11 mouse cellular contexts compared by ENCODE assay signal in genomic region chr5:120999573-120999972, GRCm38 (mm10). TPM values are rescaled to one million over a fixed set of nuclear protein-coding genes. Genes with fewer than 3 reads are reported as not detected.
A peak's percentile ranks its signal among the peaks of the same experiment; 100 is the strongest.
DNase-seq lines count a peak whose midpoint lies in the region; ATAC-seq and TF ChIP-seq lines count a peak whose summit lies in the region.
"Had no signal": no experiment of that assay in that cellular context is flagged by ENCODE, and none has a peak within 500 bp of the region (broad histone marks: within the 10 kb centered on the region; RNA-seq: fewer than 3 reads in every experiment).

No protein-coding gene starts in this region.

- H3K27ac ChIP-seq in intestine, postnatal 0 days (ENCODE audit: low read depth, low read length), result no peak overlapping the region
- H3K27ac ChIP-seq in intestine, embryonic 16.5 days (ENCODE audit: low read length), result no peak overlapping the region
- H3K27ac ChIP-seq: hindbrain, embryonic 15.5 days; limb, embryonic 12.5 days had no signal

- 29% methylated on average over 12 of the region's 12 CpGs for WGBS in intestine, postnatal 0 days
- 39% methylated on average over 12 of the region's 12 CpGs for WGBS in intestine, embryonic 16.5 days

- no peak overlapping the region for H3K9ac ChIP-seq in intestine, postnatal 0 days (ENCODE audit: low read depth, low read length)
- no peak overlapping the region for H3K9ac ChIP-seq in intestine, embryonic 16.5 days (ENCODE audit: low read depth, low read length)
- H3K9ac ChIP-seq: hindbrain, embryonic 15.5 days; limb, embryonic 12.5 days had no signal

- DNase-seq in A20 (ENCODE audit: low read depth, low spot score), result peak; percentile 55
- peak; percentile 14 for DNase-seq in G1E (ENCODE audit: low spot score)
- peak; percentile 44 for DNase-seq in induced T-regulatory cell, adult 2 months (ENCODE audit: low read depth)
- DNase-seq in spleen, postnatal 14 days (ENCODE audit: low spot score in 2 of 2), result no peak
- no peak for DNase-seq in gastrocnemius, postnatal 10 days
- no peak for DNase-seq in kidney, adult 11 months

- peak; percentile 65 for TF ChIP-seq CTCF in intestine, postnatal 0 days (IDR thresholded peaks at IDR 0.05; ENCODE audit: low read depth)
- TF ChIP-seq CTCF in G1E (IDR thresholded peaks at IDR 0.05; ENCODE audit: low read depth, low read length), result peak; percentile 64

- no peak for ATAC-seq in intestine, postnatal 0 days
- no peak for ATAC-seq in intestine, embryonic 16.5 days
- ATAC-seq in G1E (ENCODE audit: extremely low read depth, insufficient number of reproducible peaks, low FRiP score, poor library complexity, severe bottlenecking), result no peak

- no peak overlapping the region for H3K4me2 ChIP-seq in intestine, postnatal 0 days (replicated peaks; ENCODE audit: low read depth)
- H3K4me2 ChIP-seq in intestine, embryonic 16.5 days (ENCODE audit: low read depth, low read length), result no peak overlapping the region
- H3K4me2 ChIP-seq: hindbrain, embryonic 15.5 days; limb, embryonic 12.5 days had no signal

- H3K9me3 ChIP-seq in intestine, postnatal 0 days (ENCODE audit: control insufficient read depth), result no peaks in the 10 kb centered on the region
- no peaks in the 10 kb centered on the region for H3K9me3 ChIP-seq in intestine, embryonic 16.5 days (ENCODE audit: control insufficient read depth, low read length)
- H3K9me3 ChIP-seq in G1E (replicated peaks), result no peaks in the 10 kb centered on the region
- H3K9me3 ChIP-seq: hindbrain, embryonic 15.5 days; limb, embryonic 12.5 days had no signal

- H3K4me1 ChIP-seq in intestine, postnatal 0 days (replicated peaks; ENCODE audit: control insufficient read depth, insufficient read depth, low read length), result no peaks in the 10 kb centered on the region
- H3K4me1 ChIP-seq in intestine, embryonic 16.5 days (ENCODE audit: control insufficient read depth, insufficient read depth, low read length), result no peaks in the 10 kb centered on the region
- H3K4me1 ChIP-seq in G1E (ENCODE audit: insufficient read depth, low read depth, low read length), result no peaks in the 10 kb centered on the region
- H3K4me1 ChIP-seq: limb, embryonic 12.5 days had no signal

- H3K36me3 ChIP-seq in intestine, postnatal 0 days (ENCODE audit: control insufficient read depth, insufficient read depth), result no peaks in the 10 kb centered on the region
- no peaks in the 10 kb centered on the region for H3K36me3 ChIP-seq in intestine, embryonic 16.5 days (ENCODE audit: control insufficient read depth, insufficient read depth, low read length)
- H3K36me3 ChIP-seq in G1E (replicated peaks), result no peaks in the 10 kb centered on the region
- H3K36me3 ChIP-seq: hindbrain, embryonic 15.5 days; limb, embryonic 12.5 days had no signal

- H3K27me3 ChIP-seq in intestine, postnatal 0 days (replicated peaks; ENCODE audit: control insufficient read depth, insufficient read depth, low read length), result no peaks in the 10 kb centered on the region
- H3K27me3 ChIP-seq in intestine, embryonic 16.5 days (replicated peaks; ENCODE audit: control insufficient read depth, insufficient read depth, low read length), result no peaks in the 10 kb centered on the region
- H3K27me3 ChIP-seq in G1E (ENCODE audit: insufficient read depth, low read length), result peaks cover 3% of the 10 kb centered on the region; the same call in 1 of the 2 replicates
- H3K27me3 ChIP-seq: hindbrain, embryonic 15.5 days had no signal

- no peak overlapping the region for H3K4me3 ChIP-seq in intestine, postnatal 0 days (ENCODE audit: low read depth, low read length)
- no peak overlapping the region for H3K4me3 ChIP-seq in intestine, embryonic 16.5 days (ENCODE audit: low read length)
- no peak overlapping the region for H3K4me3 ChIP-seq in G1E (ENCODE audit: low read depth, low read length)
- H3K4me3 ChIP-seq: hindbrain, embryonic 15.5 days; limb, embryonic 12.5 days; myocyte had no signal

RNA-seq across cellular contexts. Expression of gene Rph3a, which starts 10.3 kb away (rescaled TPM):
- polyA plus RNA-seq in intestine, postnatal 0 days (2015; fragmentation: Nextera tagmentation; extraction: Ambion mirVana), result 0.48 and 0.77 TPM in 2 replicates
- polyA plus RNA-seq in intestine, embryonic 16.5 days (2015; fragmentation: Nextera tagmentation; extraction: Ambion mirVana), result 0.13 and 0.16 TPM in 2 replicates
- total RNA-seq in G1E (2014; fragmentation: Nextera tagmentation) (not detected in 2 replicates), G1E (2017) (0.06 TPM in 1 of 2 replicates, not detected in the other)
- polyA plus RNA-seq in G1E (2012), result not detected in 2 replicates
- total RNA-seq in gastrocnemius, postnatal 10 days (2021), result under 1 TPM; 0.35 to 0.47 TPM
- polyA plus RNA-seq: limb, embryonic 12.5 days had no signal

Comparison
In these comparisons a context has a peak if more than half of its experiments do, and no peak if none do; other contexts are left out.
1. DNase-seq: peak in A20 (single experiment), G1E (single experiment) and induced T-regulatory cell, adult 2 months (single experiment); none in spleen, postnatal 14 days (0 of 2), gastrocnemius, postnatal 10 days (single experiment) and kidney, adult 11 months (single experiment).